In genomic region chr17:55950601-55951000, GRCm38 (mm10) we compare ENCODE assay signal across 12 mouse cellular contexts.
"Had no signal": no experiment of that assay in that cellular context is flagged by ENCODE, and none has a peak within 500 bp of the region (broad histone marks: within the 10 kb centered on the region; RNA-seq: fewer than 3 reads in every experiment).

No protein-coding gene starts in this region.

- H3K27ac ChIP-seq: limb, embryonic 15.5 days; liver, embryonic 13.5 days; midbrain, embryonic 12.5 days; neural tube, embryonic 13.5 days had no signal

- ATAC-seq: midbrain, embryonic 16.5 days had no signal

- H3K36me3 ChIP-seq: limb, embryonic 15.5 days; liver, embryonic 13.5 days; midbrain, embryonic 12.5 days; neural tube, embryonic 13.5 days had no signal

- H3K4me3 ChIP-seq: limb, embryonic 15.5 days; liver, embryonic 13.5 days; midbrain, embryonic 12.5 days; neural tube, embryonic 13.5 days had no signal

- H3K9ac ChIP-seq: limb, embryonic 15.5 days; liver, embryonic 13.5 days; midbrain, embryonic 12.5 days; neural tube, embryonic 13.5 days had no signal

- H3K4me2 ChIP-seq: limb, embryonic 15.5 days; liver, embryonic 13.5 days; midbrain, embryonic 12.5 days; neural tube, embryonic 13.5 days had no signal

- H3K9me3 ChIP-seq: limb, embryonic 15.5 days; liver, embryonic 13.5 days; midbrain, embryonic 12.5 days; neural tube, embryonic 13.5 days had no signal

- H3K4me1 ChIP-seq: limb, embryonic 15.5 days had no signal

- DNase-seq: kidney, adult 11 months; kidney, postnatal 10 days; layer of hippocampus, postnatal 36 days; liver, embryonic 13.5 days; lung, adult 18-20 months; retina, postnatal 1 day; right cerebral cortex, postnatal 4 days; thymus, postnatal 14 days had no signal
